Mouse (Mus musculus) heart, embryonic 10.5 days (tissue): Measurements from ENCODE around the gene Prex1. TPM values are rescaled to one million over a fixed set of nuclear protein-coding genes. Genes with fewer than 3 reads are reported as not detected.
A peak's percentile ranks its signal among the peaks of the same experiment; 100 is the strongest.

Experiments used
- DNase-seq: peaks from one replicate; pipeline ENCODE4 v3.0.0-alpha.2; 2017; ENCODE audit warnings: low spot score
- H3K27ac ChIP-seq: fragments of 300-500 bp; sonication (generic); 2 replicates; pipeline ENCODE4 v1.5.1; 2016; ENCODE audit warnings: mild to moderate bottlenecking
- H3K27me3 ChIP-seq: fragments of 300-500 bp; sonication (generic); 2 replicates; pipeline ENCODE4 v1.6.1; 2016; ENCODE audit warnings: mild to moderate bottlenecking; ENCODE audit not compliant: poor library complexity, insufficient read depth, severe bottlenecking
- H3K36me3 ChIP-seq: fragments of 300-500 bp; sonication (generic); 2 replicates; pipeline ENCODE4 v1.6.1; 2016; ENCODE audit warnings: mild to moderate bottlenecking, moderate library complexity
- H3K4me1 ChIP-seq: fragments of 300-500 bp; sonication (generic); 2 replicates; pipeline ENCODE4 v1.6.1; 2016; ENCODE audit warnings: mild to moderate bottlenecking
- H3K4me3 ChIP-seq: fragments of 300-500 bp; sonication (generic); 2 replicates; pipeline ENCODE4 v1.5.1; 2016; ENCODE audit warnings: mild to moderate bottlenecking, moderate library complexity
- H3K9me3 ChIP-seq: fragments of 300-500 bp; sonication (generic); 2 replicates; pipeline ENCODE4 v1.6.1; 2016; ENCODE audit warnings: mild to moderate bottlenecking, moderate library complexity
- WGBS: fragments of 180-500 bp; shearing (Covaris S2); methylation state at CpG from one replicate; pipeline ENCODE4 v1.1.7; 2016; 5-methylcytosine and 5-hydroxymethylcytosine counted together
- polyA plus RNA-seq: library from polyadenylated mRNA; unstranded; fragments of >200 nt; fragmentation: Nextera tagmentation; extraction: Ambion mirVana; gene quantifications from 2 replicates; pipeline ENCODE4 v1.2.1, GENCODE M21; 2016

The Prex1 gene
- polyA plus RNA-seq, 1 experiment from 2014 or later: 13.2 TPM

GRCm38 (mm10) chr2:166632571-166633361 lies 80.9 kb downstream of the Prex1 start:
- Histone ChIP-seq H3K9me3 (no peaks in the 10 kb centered on the region), H3K36me3 (peaks cover 28% of the 10 kb centered on the region), H3K4me3 (no peak overlapping the region), H3K4me1 (peaks cover 7% of the 10 kb centered on the region), H3K27ac (no peak overlapping the region), H3K27me3 (no peaks in the 10 kb centered on the region)
- DNase-seq: no peak
- WGBS: 83% methylated on average over 13 of the region's 13 CpGs

DNA sequence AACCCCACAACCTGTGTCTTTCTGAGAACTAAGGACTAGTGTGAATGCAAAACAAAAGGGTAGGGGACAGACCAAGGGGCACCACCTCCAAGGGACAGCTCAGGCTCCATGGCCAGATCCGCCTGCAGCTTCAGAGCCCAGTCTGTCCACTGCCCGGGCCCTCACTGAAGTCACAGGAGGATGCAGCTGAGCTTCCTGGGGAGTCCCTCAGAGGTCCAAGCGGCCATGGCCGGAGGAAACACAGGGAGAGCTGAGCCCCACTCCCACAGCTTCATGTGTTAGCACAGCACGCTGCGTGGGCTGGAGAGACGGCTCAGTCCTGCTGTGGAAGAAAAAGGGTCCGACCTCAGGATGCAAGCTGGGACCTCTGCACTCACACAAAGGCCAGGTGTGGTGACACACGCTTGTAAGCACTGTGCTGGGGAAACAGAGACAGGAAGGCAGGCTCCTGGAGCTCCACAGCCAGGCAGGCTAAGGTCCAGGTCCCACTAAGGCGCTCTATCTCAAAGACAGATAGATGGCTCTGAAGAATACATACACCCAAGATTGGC lies 81.9 kb downstream of the Prex1 start:
- Histone ChIP-seq H3K4me1 (peaks cover 7% of the 10 kb centered on the region), H3K27ac (no peak overlapping the region), H3K9me3 (no peaks in the 10 kb centered on the region), H3K27me3 (no peaks in the 10 kb centered on the region), H3K4me3 (no peak overlapping the region), H3K36me3 (peaks cover 28% of the 10 kb centered on the region)
- no peak for DNase-seq
- 84% methylated on average over 10 of the region's 10 CpGs for WGBS

GRCm38 (mm10) chr2:166631189-166631588 lies 82.4 kb downstream of the Prex1 start:
- H3K4me3 ChIP-seq: no peak overlapping the region
- H3K27ac ChIP-seq: no peak overlapping the region

GRCm38 (mm10) chr2:166629941-166630674 lies 83.5 kb downstream of the Prex1 start:
- Histone ChIP-seq H3K36me3 (peaks cover 26% of the 10 kb centered on the region), H3K27me3 (no peaks in the 10 kb centered on the region), H3K9me3 (no peaks in the 10 kb centered on the region), H3K4me3 (no peak overlapping the region), H3K27ac (0 out of 2 replicates have a peak overlapping the region, but pooled peaks have one; percentile 19), H3K4me1 (peaks cover 8% of the 10 kb centered on the region)
- WGBS: 76% methylated on average over 17 of the region's 17 CpGs
- no peak for DNase-seq

More at GRCm38 (mm10) chr2:166631189-166631588, 82.4 kb downstream of the Prex1 start:
- no peaks in the 10 kb centered on the region for H3K9me3 ChIP-seq
- H3K36me3 ChIP-seq: peaks cover 29% of the 10 kb centered on the region
- H3K27me3 ChIP-seq: no peaks in the 10 kb centered on the region
- DNase-seq: no peak
- H3K4me1 ChIP-seq: peaks cover 7% of the 10 kb centered on the region
- WGBS: 85% methylated on average over 5 of the region's 5 CpGs

- no peak for DNase-seq
- 89% methylated on average over 6 of the region's 6 CpGs for WGBS
- no peak overlapping the region for H3K27ac ChIP-seq
- no peaks in the 10 kb centered on the region for H3K27me3 ChIP-seq
- H3K9me3 ChIP-seq: no peaks in the 10 kb centered on the region
- H3K36me3 ChIP-seq: peaks cover 16% of the 10 kb centered on the region
- H3K4me3 ChIP-seq: no peak overlapping the region
- H3K4me1 ChIP-seq: peaks cover 21% of the 10 kb centered on the region
Observed at GRCm38 (mm10) chr2:166627578-166627977, 86.1 kb downstream of the Prex1 start.

DNA sequence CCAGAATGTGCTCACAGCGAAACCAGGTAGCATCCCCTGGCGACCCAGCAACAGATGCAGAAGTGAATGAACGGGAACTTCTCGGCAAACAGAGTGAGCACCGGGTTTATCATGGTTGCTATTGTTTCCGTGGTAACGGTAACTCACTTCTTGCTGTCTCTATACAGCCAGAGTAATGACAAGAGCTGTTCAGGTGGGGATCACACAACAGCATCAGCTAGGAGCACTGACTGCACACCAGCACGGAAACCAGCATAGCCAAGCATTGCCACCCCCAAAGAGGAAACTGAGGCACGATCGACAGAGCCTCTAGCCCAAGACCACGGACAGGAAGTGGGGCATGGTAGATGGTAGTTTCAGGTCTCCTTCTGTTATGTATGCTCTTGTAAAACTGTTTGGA lies 88.4 kb downstream of the Prex1 start:
- no peak overlapping the region for H3K27ac ChIP-seq
- no peak overlapping the region for H3K4me3 ChIP-seq
- H3K4me1 ChIP-seq: peaks cover 39% of the 10 kb centered on the region
- no peaks in the 10 kb centered on the region for H3K27me3 ChIP-seq
- WGBS: 78% methylated on average over 11 of the region's 11 CpGs
- DNase-seq: no peak
- H3K36me3 ChIP-seq: peaks cover 8% of the 10 kb centered on the region
- H3K9me3 ChIP-seq: no peaks in the 10 kb centered on the region

DNA sequence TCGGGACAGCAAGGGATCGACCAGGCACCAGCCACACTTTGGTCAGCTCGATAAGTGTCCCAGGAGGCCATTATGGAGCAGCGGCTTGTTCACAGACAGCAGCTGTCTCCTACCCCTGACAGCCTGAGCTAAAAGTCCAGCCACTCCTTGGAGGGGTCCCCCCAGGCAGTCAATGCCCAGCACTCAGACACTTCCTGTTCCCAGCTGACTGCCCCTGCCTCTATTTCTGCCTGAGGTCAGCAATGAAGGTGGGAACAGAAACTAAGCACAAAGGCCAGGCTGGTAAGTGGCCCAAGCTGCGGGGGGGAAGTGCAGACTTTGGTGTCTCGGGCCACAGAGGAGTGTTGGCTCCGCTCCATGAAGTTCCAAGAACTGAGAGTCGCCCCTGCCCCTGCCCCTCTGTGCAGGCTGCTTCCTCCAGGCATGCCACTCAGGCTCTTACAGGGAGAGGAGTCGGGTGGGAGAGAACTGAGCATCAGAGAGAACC lies 90.5 kb downstream of the Prex1 start:
- 41% methylated on average over 9 of the region's 9 CpGs for WGBS
- Histone ChIP-seq H3K9me3 (no peaks in the 10 kb centered on the region), H3K27ac (peak overlapping the region; percentile 71), H3K4me1 (peaks cover 55% of the 10 kb centered on the region), H3K27me3 (no peaks in the 10 kb centered on the region), H3K36me3 (peaks cover 7% of the 10 kb centered on the region; the same call in 1 of the 2 replicates), H3K4me3 (no peak overlapping the region)
- no peak for DNase-seq

GRCm38 (mm10) chr2:166622590-166622989 lies 91.0 kb downstream of the Prex1 start:
- Histone ChIP-seq H3K4me3 (no peak overlapping the region), H3K27me3 (no peaks in the 10 kb centered on the region), H3K9me3 (no peaks in the 10 kb centered on the region), H3K36me3 (peaks cover 12% of the 10 kb centered on the region), H3K27ac (peak overlapping the region; percentile 71), H3K4me1 (peaks cover 55% of the 10 kb centered on the region)
- DNase-seq: no peak
- WGBS: 77% methylated on average over 7 of the region's 7 CpGs

- peaks cover 14% of the 10 kb centered on the region for H3K36me3 ChIP-seq
- H3K4me3 ChIP-seq: no peak overlapping the region
- no peak for DNase-seq
- 72% methylated on average over 6 of the region's 6 CpGs for WGBS
- H3K4me1 ChIP-seq: peaks cover 55% of the 10 kb centered on the region
- peak overlapping the region; percentile 71; the same call in 1 of the 2 replicates for H3K27ac ChIP-seq
- H3K27me3 ChIP-seq: no peaks in the 10 kb centered on the region
- no peaks in the 10 kb centered on the region for H3K9me3 ChIP-seq
Observed at GRCm38 (mm10) chr2:166622079-166622478, 91.6 kb downstream of the Prex1 start.

GRCm38 (mm10) chr2:166620529-166621466 lies 92.8 kb downstream of the Prex1 start:
- DNase-seq: no peak
- Histone ChIP-seq H3K27ac (peak overlapping the region; percentile 57), H3K4me1 (peaks cover 60% of the 10 kb centered on the region), H3K4me3 (no peak overlapping the region), H3K27me3 (no peaks in the 10 kb centered on the region), H3K36me3 (peaks cover 9% of the 10 kb centered on the region), H3K9me3 (no peaks in the 10 kb centered on the region)
- WGBS: 57% methylated on average over 20 of the region's 20 CpGs

DNA sequence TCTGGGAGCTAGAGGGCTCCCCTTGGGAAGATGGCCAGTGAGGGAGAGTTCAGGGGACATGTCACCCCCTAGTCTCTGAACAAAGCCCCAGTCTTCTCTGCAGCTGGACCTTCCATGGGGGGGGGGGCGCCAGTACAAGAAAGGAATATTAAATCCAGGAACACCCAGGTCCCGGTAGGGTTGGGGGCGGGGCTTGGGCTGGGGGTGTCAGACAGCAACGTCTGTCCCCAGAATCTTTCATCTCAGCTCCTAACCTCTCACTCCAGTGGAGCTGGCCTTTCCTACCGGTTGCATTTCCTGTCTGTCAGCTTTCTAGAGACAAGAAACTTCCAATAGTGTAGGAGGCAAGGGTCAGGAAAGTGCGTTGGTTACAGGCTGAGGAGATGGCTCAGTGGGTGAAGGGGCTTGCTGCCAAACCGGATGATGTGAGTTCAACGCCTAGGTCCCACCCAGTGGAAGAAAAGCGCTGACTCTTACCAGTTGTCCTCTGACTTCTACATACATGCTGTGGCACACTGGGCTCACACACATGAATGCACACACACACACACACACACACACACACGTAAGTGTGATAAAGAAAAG lies 93.6 kb downstream of the Prex1 start:
- 43% methylated on average over 10 of the region's 10 CpGs for WGBS
- Histone ChIP-seq H3K9me3 (no peaks in the 10 kb centered on the region), H3K27ac (peak overlapping the region; percentile 25; the same call in 1 of the 2 replicates), H3K4me1 (peaks cover 64% of the 10 kb centered on the region), H3K4me3 (no peak overlapping the region), H3K27me3 (no peaks in the 10 kb centered on the region), H3K36me3 (peaks cover 9% of the 10 kb centered on the region)
- DNase-seq: no peak

DNA sequence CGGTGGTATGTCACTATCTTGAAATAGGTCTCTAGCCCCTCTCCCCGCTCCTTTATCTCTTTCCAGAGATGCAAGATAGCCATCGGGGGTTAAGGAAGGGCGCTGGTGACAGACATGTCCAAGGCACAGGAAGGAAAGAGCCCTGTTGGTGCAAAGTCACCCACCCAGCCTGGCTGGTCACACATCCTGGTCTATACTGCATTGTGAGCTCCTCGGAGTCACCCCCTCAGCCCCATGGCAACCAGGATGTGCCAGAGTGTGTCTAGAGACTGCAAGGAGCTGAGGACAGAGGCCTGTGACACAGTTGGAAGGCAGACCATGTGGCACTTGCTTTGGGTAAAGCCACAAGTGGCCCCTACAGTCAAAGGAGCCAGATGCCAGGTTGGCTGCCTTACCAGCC lies 94.4 kb downstream of the Prex1 start:
- H3K27me3 ChIP-seq: no peaks in the 10 kb centered on the region
- H3K36me3 ChIP-seq: peaks cover 9% of the 10 kb centered on the region
- H3K27ac ChIP-seq: 0 out of 2 replicates have a peak overlapping the region, but pooled peaks have one; percentile 25
- peaks cover 63% of the 10 kb centered on the region for H3K4me1 ChIP-seq
- WGBS: 44% methylated on average over 5 of the region's 5 CpGs
- H3K9me3 ChIP-seq: no peaks in the 10 kb centered on the region
- no peak for DNase-seq
- no peak overlapping the region for H3K4me3 ChIP-seq
